Mouse (Mus musculus): ENCODE measurements around the gene Ifngr1. TPM values are rescaled to one million over a fixed set of nuclear protein-coding genes. Genes with fewer than 3 reads are reported as not detected.
A peak's percentile ranks its signal among the peaks of the same experiment; 100 is the strongest.

Gene Ifngr1
- polyA plus RNA-seq, 1 experiment from 2014 or later = 36.7 TPM

- Histone ChIP-seq H3K9me3 (no peaks in the 10 kb centered on the region), H3K4me3 (no peak overlapping the region), H3K36me3 (no peaks in the 10 kb centered on the region), H3K27ac (no peak overlapping the region), H3K4me1 (0 out of 2 replicates have a peak, but pooled peaks cover 3% of the 10 kb centered on the region), H3K27me3 (ENCODE audit: insufficient read depth, poor library complexity, severe bottlenecking) (no peaks in the 10 kb centered on the region)
- 87% methylated on average over 3 of the region's 3 CpGs for WGBS
- no peak for DNase-seq (ENCODE audit: low spot score)
Observed at GRCm38 (mm10) chr10:19577571-19577970, 14.2 kb upstream of the Ifngr1 start.

DNA sequence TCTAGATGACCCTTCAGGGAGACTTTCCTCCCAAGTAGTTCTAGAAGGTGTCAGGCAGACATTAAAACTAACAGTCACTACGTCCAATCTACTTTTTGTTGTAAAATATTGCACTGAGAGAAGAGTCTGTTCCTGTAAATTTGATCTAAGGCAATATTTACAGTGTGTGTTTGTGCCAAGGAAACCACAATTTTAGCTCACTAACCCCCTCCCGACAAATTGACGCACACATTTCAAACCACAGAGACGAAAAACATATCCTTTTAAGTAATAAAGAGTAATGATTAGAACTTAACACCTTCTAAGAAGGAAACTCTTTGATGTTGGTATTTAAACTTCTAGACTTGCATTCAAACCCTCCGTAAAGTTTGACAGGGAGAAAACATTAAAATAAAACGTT is 13.7 kb upstream of the Ifngr1 start:
- 85% methylated on average over 6 of the region's 6 CpGs for WGBS
- Histone ChIP-seq H3K4me1 (0 out of 2 replicates have a peak, but pooled peaks cover 4% of the 10 kb centered on the region), H3K4me3 (no peak overlapping the region), H3K36me3 (no peaks in the 10 kb centered on the region), H3K27ac (no peak overlapping the region), H3K27me3 (ENCODE audit: insufficient read depth, poor library complexity, severe bottlenecking) (no peaks in the 10 kb centered on the region), H3K9me3 (no peaks in the 10 kb centered on the region)
- no peak for DNase-seq (ENCODE audit: low spot score)

DNA sequence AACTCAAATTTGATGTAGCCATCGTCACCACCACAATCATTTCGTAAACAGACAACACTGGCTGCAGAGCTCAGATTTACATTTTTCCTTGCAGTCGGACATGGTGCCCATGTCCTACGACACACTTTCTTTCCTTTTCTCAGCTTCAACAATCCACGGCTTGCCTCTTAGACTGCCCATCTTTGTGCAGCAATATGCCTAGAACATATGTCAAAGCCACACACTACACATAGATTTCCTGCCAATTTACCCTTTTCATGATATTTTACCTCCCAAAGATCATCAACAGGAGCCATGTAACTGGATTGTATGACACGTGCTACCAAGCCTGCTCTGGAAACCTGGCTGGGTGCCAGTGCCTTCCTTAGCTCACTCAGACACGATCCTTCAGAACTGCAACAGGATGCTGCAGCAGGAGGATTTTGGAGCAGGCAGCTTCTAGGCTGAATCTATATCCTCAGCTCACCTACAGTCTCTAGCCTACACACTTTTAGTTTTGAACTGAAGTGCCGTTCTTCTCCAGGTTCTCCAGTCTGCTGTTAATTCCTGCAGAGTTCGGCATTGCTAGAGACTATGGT is 13.3 kb upstream of the Ifngr1 start:
- H3K9me3 ChIP-seq = no peaks in the 10 kb centered on the region
- no peaks in the 10 kb centered on the region for H3K36me3 ChIP-seq
- DNase-seq (ENCODE audit: low spot score) = no peak
- 0 out of 2 replicates have a peak, but pooled peaks cover 6% of the 10 kb centered on the region for H3K4me1 ChIP-seq
- no peak overlapping the region for H3K4me3 ChIP-seq
- H3K27ac ChIP-seq = no peak overlapping the region
- H3K27me3 ChIP-seq (ENCODE audit: insufficient read depth, poor library complexity, severe bottlenecking) = no peaks in the 10 kb centered on the region
- WGBS = 71% methylated on average over 9 of the region's 9 CpGs

- H3K9me3 ChIP-seq = no peaks in the 10 kb centered on the region
- H3K27ac ChIP-seq = no peak overlapping the region
- DNase-seq (ENCODE audit: low spot score) = no peak
- no peak overlapping the region for H3K4me3 ChIP-seq
- WGBS = 60% methylated on average over 3 of the region's 3 CpGs
- no peaks in the 10 kb centered on the region for H3K36me3 ChIP-seq
- H3K4me1 ChIP-seq = 0 out of 2 replicates have a peak, but pooled peaks cover 9% of the 10 kb centered on the region
- no peaks in the 10 kb centered on the region for H3K27me3 ChIP-seq (ENCODE audit: insufficient read depth, poor library complexity, severe bottlenecking)
Observed at GRCm38 (mm10) chr10:19580660-19581059, 11.1 kb upstream of the Ifngr1 start.

DNA sequence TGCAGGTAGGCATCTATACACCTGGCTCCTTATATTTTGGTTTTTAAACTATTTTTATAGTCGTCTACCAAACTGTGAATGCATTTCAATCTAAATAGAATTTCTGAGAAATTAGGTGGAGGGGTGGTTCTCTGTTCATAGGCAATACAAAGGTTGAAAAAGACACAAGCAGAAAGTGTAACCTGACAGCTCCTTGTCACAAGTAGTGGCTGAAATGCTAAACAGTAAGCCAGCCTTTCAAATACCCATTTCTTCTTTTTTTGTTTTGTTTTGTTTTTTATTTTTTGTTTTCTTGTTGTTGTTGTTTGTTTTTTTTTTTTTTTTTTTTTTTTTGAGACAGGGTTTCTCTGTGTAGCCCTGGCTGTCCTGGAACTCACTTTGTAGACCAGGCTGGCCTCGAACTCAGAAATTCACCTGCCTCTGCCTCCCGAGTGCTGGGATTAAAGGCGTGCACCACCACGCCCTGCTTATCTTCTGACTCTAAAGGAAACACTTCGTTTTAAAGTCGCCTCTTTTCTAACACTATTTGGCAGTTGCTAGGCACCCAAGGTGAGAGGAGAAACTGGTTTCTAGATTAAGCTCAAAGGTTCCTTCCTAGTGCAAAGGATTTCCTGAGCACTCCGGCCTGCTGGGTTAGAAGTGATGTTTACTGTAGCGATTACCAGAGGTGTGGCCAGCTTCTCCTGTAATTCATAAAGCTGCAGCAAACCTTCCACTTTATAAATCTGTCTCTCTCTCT is 9.7 kb upstream of the Ifngr1 start:
- Histone ChIP-seq H3K27me3 (ENCODE audit: insufficient read depth, poor library complexity, severe bottlenecking) (no peaks in the 10 kb centered on the region), H3K4me3 (no peak overlapping the region), H3K36me3 (no peaks in the 10 kb centered on the region), H3K4me1 (0 out of 2 replicates have a peak, but pooled peaks cover 9% of the 10 kb centered on the region), H3K27ac (no peak overlapping the region), H3K9me3 (no peaks in the 10 kb centered on the region)
- DNase-seq (ENCODE audit: low spot score) = no peak
- 55% methylated on average over 9 of the region's 9 CpGs for WGBS

GRCm38 (mm10) chr10:19582806-19583430 is 8.8 kb upstream of the Ifngr1 start:
- Histone ChIP-seq H3K27me3 (ENCODE audit: insufficient read depth, poor library complexity, severe bottlenecking) (no peaks in the 10 kb centered on the region), H3K4me3 (no peak overlapping the region), H3K9me3 (no peaks in the 10 kb centered on the region), H3K36me3 (no peaks in the 10 kb centered on the region), H3K4me1 (0 out of 2 replicates have a peak, but pooled peaks cover 9% of the 10 kb centered on the region), H3K27ac (no peak overlapping the region)
- no peak for DNase-seq (ENCODE audit: low spot score)
- 65% methylated on average over 7 of the region's 7 CpGs for WGBS

DNA sequence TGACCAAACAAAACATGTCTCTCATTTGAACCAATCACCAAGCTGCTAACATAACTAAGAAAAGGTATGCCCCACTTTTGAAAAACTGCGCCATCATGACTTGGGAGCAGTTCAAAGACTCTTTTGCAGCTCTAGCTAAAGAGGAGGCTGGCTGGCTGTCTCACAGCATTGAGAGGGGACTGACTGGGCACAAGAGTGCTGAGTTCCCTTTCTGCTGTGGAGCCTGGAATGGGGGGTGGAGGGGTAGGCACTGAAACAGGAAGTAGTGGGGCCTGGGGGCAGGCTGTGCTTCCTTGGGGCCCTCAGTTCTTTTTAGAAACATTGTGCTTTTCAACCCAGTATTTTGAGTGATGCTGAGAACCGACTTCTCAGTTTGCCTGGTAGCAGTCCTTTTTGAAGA is 7.7 kb upstream of the Ifngr1 start:
- Histone ChIP-seq H3K4me1 (0 out of 2 replicates have a peak, but pooled peaks cover 5% of the 10 kb centered on the region), H3K4me3 (no peak overlapping the region), H3K27me3 (ENCODE audit: insufficient read depth, poor library complexity, severe bottlenecking) (no peaks in the 10 kb centered on the region), H3K36me3 (no peaks in the 10 kb centered on the region), H3K27ac (no peak overlapping the region), H3K9me3 (no peaks in the 10 kb centered on the region)
- 79% methylated on average over 2 of the region's 2 CpGs for WGBS
- DNase-seq (ENCODE audit: low spot score) = no peak

DNA sequence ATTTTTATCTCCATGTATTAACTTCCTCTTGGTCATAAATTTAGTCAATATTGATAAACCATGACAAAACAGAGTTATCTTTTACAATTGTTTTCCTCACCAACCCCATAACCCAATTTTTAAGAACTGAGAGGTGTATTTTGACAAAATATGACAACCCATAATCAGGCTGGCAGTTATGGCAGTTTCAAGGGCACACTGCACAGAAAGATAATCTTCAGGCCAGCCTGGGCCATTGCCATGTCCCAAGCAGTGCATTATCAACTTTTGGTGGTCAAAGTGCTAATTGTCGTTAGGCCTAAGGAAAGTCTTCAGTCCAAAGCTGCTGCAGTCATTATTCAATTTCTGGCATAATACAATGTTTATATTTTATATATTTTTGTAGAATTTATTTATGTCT is 6.9 kb upstream of the Ifngr1 start:
- Histone ChIP-seq H3K27me3 (ENCODE audit: insufficient read depth, poor library complexity, severe bottlenecking) (no peaks in the 10 kb centered on the region), H3K36me3 (no peaks in the 10 kb centered on the region), H3K9me3 (no peaks in the 10 kb centered on the region), H3K4me1 (peaks cover 9% of the 10 kb centered on the region; the same call in 1 of the 2 replicates), H3K27ac (no peak overlapping the region), H3K4me3 (no peak overlapping the region)
- DNase-seq (ENCODE audit: low spot score) = no peak
- 82% methylated on average over 1 of the region's 1 CpGs for WGBS

DNA sequence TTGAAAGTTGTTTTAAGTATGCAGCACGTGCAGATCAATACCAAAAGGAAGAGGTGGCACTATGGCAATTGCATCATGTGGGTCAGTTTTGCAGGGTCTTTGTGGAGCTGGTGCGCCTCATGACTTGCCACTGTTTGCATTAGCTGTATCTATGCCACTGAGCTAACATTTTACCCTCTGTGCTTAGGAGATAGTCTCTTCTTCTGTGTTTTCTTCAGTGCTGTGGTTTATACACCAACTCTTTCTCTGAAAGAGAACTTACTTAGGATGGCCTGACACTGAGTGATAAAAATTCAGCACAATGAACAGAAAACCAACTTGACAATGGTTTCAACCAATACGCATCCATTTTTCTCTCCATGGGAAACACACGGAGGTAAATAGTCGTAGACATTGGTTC is 5.9 kb upstream of the Ifngr1 start:
- Histone ChIP-seq H3K36me3 (no peaks in the 10 kb centered on the region), H3K4me1 (peaks cover 9% of the 10 kb centered on the region; the same call in 1 of the 2 replicates), H3K27me3 (ENCODE audit: insufficient read depth, poor library complexity, severe bottlenecking) (no peaks in the 10 kb centered on the region), H3K27ac (no peak overlapping the region), H3K4me3 (no peak overlapping the region), H3K9me3 (no peaks in the 10 kb centered on the region)
- DNase-seq (ENCODE audit: low spot score) = no peak
- WGBS = 90% methylated on average over 5 of the region's 5 CpGs

DNA sequence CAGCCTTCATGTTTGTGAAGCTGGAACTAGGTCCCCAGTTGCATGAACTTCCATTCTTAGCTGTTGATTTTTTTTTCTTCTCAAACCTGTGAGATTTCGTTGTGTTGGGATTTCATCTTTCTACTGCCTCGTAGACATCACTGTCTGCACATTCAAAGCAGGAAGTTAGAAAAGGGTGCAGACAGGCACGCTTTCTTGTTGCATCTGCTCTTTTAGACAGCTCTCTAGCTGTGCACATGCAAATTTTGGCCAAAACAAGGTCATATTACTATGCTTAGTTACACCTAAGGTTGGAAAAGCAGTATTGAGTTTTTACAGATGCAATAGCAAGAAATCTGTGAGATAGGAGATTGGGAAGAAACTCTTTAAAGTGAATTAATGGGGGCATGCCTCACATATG is 4.5 kb upstream of the Ifngr1 start:
- no peaks in the 10 kb centered on the region for H3K9me3 ChIP-seq
- H3K4me3 ChIP-seq = no peak overlapping the region
- H3K27me3 ChIP-seq (ENCODE audit: insufficient read depth, poor library complexity, severe bottlenecking) = no peaks in the 10 kb centered on the region
- H3K36me3 ChIP-seq = no peaks in the 10 kb centered on the region
- no peak overlapping the region for H3K27ac ChIP-seq
- peaks cover 12% of the 10 kb centered on the region; the same call in 1 of the 2 replicates for H3K4me1 ChIP-seq
- WGBS = 75% methylated on average over 3 of the region's 3 CpGs
- DNase-seq (ENCODE audit: low spot score) = no peak

GRCm38 (mm10) chr10:19589626-19590025 is 2.1 kb upstream of the Ifngr1 start:
- Histone ChIP-seq H3K4me3 (no peak overlapping the region), H3K27me3 (ENCODE audit: insufficient read depth, poor library complexity, severe bottlenecking) (no peaks in the 10 kb centered on the region), H3K9me3 (no peaks in the 10 kb centered on the region), H3K4me1 (peaks cover 22% of the 10 kb centered on the region), H3K36me3 (no peaks in the 10 kb centered on the region), H3K27ac (no peak overlapping the region)
- 86% methylated on average over 12 of the region's 12 CpGs for whole genome bisulfite sequencing
- no peak for DNase-seq (ENCODE audit: low spot score)

DNA sequence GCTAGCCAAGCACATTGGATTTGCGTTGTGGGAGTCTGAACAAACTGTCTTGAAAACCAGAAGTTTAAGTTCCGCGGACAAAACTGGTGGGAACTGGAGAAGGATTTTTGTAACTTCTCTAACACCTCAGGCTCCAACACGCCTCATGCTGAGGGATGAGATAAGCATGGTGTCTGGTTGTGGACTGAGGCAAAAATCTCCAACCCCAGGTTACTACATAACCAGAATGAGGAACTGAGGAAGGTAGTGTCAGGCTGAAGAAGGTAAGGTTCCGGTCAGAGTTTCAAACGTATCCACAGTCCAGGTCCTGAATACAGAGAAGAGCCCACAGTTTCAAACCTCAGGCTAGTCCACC is 486 bp upstream of the Ifngr1 start:
- 27% methylated on average over 6 of the region's 6 CpGs for WGBS
- H3K36me3 ChIP-seq = no peaks in the 10 kb centered on the region
- DNase-seq (ENCODE audit: low spot score) = no peak
- H3K9me3 ChIP-seq = no peaks in the 10 kb centered on the region
- H3K4me1 ChIP-seq = peaks cover 22% of the 10 kb centered on the region
- H3K4me3 ChIP-seq = peak overlapping the region; percentile 80
- no peaks in the 10 kb centered on the region for H3K27me3 ChIP-seq (ENCODE audit: insufficient read depth, poor library complexity, severe bottlenecking)
- peak overlapping the region; percentile 38; the same call in 1 of the 2 replicates for H3K27ac ChIP-seq

- DNase-seq (ENCODE audit: low spot score) = no peak
- H3K9me3 ChIP-seq = no peaks in the 10 kb centered on the region
- H3K27me3 ChIP-seq (ENCODE audit: insufficient read depth, poor library complexity, severe bottlenecking) = no peaks in the 10 kb centered on the region
- H3K4me1 ChIP-seq = peaks cover 29% of the 10 kb centered on the region
- 10% methylated on average over 3 of the region's 3 CpGs for WGBS
- H3K36me3 ChIP-seq = no peaks in the 10 kb centered on the region
- H3K27ac ChIP-seq = peak overlapping the region; percentile 96
- H3K4me3 ChIP-seq = peak overlapping the region; percentile 80
Observed at GRCm38 (mm10) chr10:19592556-19592955, 807 bp downstream of the Ifngr1 start.

Measured in heart, embryonic 10.5 days (tissue).